Mouse (Mus musculus): ENCODE results near the gene Gm38392. TPM values are rescaled to one million over a fixed set of nuclear protein-coding genes. Genes with fewer than 3 reads are reported as not detected.
"Not testable (repeated sequence)": the region's sequence is repeated elsewhere in the genome, so short reads cannot be mapped to it uniquely, and the experiment has no call there.

Gm38392 gene
- polyA plus RNA-seq, 1 experiment from 2014 or later, result 0.29 TPM

DNA sequence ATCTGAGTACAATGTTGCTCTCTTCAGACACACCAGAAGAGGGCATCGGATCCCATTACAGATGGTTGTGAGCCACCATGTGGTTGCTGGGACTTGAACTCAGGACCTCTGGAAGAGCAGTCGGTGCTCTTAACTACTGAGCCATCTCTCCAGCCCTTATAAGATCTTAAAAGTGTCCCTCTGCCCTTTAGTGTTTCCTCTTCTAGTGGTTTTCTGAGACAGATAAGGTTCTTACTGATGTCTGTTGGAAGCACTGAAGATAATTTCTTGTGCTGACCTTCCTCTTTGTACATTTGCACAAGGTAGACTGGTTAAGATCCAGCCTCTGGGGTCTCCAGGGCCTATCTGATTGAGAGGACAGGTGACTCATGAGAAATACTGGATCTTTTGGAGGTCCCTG lies 15.7 kb downstream of the Gm38392 start:
- WGBS, result 84% methylated on average over 2 of the region's 2 CpGs
- not testable (repeated sequence) for H3K4me1 ChIP-seq; H3K27ac ChIP-seq; H3K4me3 ChIP-seq; H3K9me3 ChIP-seq; H3K36me3 ChIP-seq; DNase-seq (ENCODE audit: low spot score); H3K27me3 ChIP-seq (ENCODE audit: insufficient read depth, poor library complexity, severe bottlenecking)

DNA sequence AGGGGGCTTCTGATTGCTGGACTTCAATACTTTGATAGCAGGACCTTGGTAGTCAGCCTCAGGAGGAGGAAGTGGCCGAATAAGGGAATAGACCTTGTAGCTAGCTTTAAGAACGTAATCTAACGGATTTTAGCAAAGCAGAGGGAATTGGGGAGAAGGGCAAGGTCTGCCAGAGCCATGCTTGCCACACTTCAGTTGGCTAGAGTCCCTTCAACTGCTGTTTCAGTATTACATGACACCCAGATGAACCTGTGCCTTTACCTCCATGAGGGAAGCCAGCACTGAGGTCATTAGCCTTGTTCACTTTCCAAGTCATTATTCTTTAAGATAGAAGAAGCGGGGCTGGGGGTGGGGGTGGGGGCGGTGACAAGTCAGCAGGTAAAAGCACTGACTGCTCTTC lies 18.0 kb downstream of the Gm38392 start:
- no peaks in the 10 kb centered on the region for H3K9me3 ChIP-seq
- H3K4me3 ChIP-seq, result no peak overlapping the region
- H3K27ac ChIP-seq, result no peak overlapping the region
- no peaks in the 10 kb centered on the region for H3K4me1 ChIP-seq
- no peak for DNase-seq (ENCODE audit: low spot score)
- no peaks in the 10 kb centered on the region for H3K36me3 ChIP-seq
- 82% methylated on average over 5 of the region's 5 CpGs for WGBS
- H3K27me3 ChIP-seq (ENCODE audit: insufficient read depth, poor library complexity, severe bottlenecking), result no peaks in the 10 kb centered on the region

DNA sequence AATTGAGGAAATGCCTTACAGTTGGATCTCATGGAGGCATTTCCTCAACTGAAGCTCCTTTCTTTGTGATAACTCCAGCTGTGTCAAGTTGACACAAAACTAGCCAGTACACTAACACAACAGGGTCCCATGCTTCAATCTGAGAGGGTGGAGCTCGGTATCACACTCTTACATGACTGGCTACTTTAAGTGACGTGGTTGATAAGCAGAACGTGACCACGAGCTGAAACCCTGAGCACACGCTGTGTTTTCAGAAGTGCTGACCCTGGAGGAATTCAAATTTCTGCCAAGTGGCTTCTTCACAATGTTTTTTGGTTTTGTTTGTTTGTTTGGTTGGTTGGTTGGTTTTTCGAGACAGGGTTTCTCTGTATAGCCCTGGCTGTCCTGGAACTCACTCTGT lies 19.0 kb downstream of the Gm38392 start:
- H3K36me3 ChIP-seq; H3K9me3 ChIP-seq; H3K27me3 ChIP-seq (ENCODE audit: insufficient read depth, poor library complexity, severe bottlenecking); H3K4me3 ChIP-seq; H3K4me1 ChIP-seq; DNase-seq (ENCODE audit: low spot score); H3K27ac ChIP-seq: not testable (repeated sequence)
- WGBS, result 63% methylated on average over 6 of the region's 6 CpGs

DNA sequence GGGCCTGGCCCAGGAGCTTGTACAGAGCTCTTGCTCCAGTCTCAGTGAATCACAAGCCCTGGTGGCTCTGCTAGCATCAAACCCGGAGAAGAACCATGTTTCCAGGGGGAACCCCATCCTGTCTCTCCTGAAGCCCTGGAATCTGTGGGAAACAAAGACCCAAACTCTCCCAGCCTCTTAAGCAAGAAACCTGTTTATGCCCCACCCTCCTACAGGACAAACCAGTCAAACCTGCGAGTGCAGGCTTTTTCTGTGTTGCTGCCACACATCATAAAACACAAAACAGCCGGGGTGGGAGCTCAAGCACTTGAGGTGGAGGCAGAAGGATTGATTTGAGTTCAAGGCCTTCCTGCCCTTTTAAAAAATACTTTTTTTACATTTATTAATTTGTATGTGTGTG lies 24.7 kb downstream of the Gm38392 start:
- WGBS, result 77% methylated on average over 3 of the region's 3 CpGs
- no peak for DNase-seq (ENCODE audit: low spot score)
- H3K4me3 ChIP-seq, result no peak overlapping the region
- H3K36me3 ChIP-seq, result no peaks in the 10 kb centered on the region
- H3K27me3 ChIP-seq (ENCODE audit: insufficient read depth, poor library complexity, severe bottlenecking), result peaks cover 17% of the 10 kb centered on the region
- no peak overlapping the region for H3K27ac ChIP-seq
- no peaks in the 10 kb centered on the region for H3K9me3 ChIP-seq
- H3K4me1 ChIP-seq, result no peaks in the 10 kb centered on the region

- no peaks in the 10 kb centered on the region for H3K9me3 ChIP-seq
- 58% methylated on average over 7 of the region's 7 CpGs for WGBS
- H3K36me3 ChIP-seq, result no peaks in the 10 kb centered on the region
- no peak overlapping the region for H3K4me3 ChIP-seq
- H3K4me1 ChIP-seq, result peaks cover 11% of the 10 kb centered on the region; the same call in 1 of the 2 replicates
- H3K27me3 ChIP-seq (ENCODE audit: insufficient read depth, poor library complexity, severe bottlenecking), result peaks cover 72% of the 10 kb centered on the region
- H3K27ac ChIP-seq, result no peak overlapping the region
- DNase-seq (ENCODE audit: low spot score), result no peak
Observed at GRCm38 (mm10) chr3:88256382-88256781, 30.6 kb downstream of the Gm38392 start.

GRCm38 (mm10) chr3:88255950-88256349 lies 31.1 kb downstream of the Gm38392 start:
- Histone ChIP-seq H3K36me3 (no peaks in the 10 kb centered on the region), H3K9me3 (no peaks in the 10 kb centered on the region), H3K4me1 (peaks cover 11% of the 10 kb centered on the region; the same call in 1 of the 2 replicates), H3K27me3 (ENCODE audit: insufficient read depth, poor library complexity, severe bottlenecking) (peaks cover 72% of the 10 kb centered on the region), H3K4me3 (no peak overlapping the region), H3K27ac (no peak overlapping the region)
- 59% methylated on average over 6 of the region's 6 CpGs for WGBS
- no peak for DNase-seq (ENCODE audit: low spot score)

GRCm38 (mm10) chr3:88254268-88254926 lies 32.6 kb downstream of the Gm38392 start, which contains the start of gene Rhbg:
Gene Rhbg (minus strand): TSS chr3:88254709.
- H3K4me3 ChIP-seq, result peak within 1 kb of the TSS; percentile 60
- no peaks in the 10 kb centered on the region for H3K9me3 ChIP-seq
- no peaks in the 10 kb centered on the region for H3K36me3 ChIP-seq
- H3K27ac ChIP-seq, result peak within 1 kb of the TSS; percentile 7; the same call in 1 of the 2 replicates
- no peak for DNase-seq (ENCODE audit: low spot score)
- WGBS, result 1% methylated on average over 34 of the region's 34 CpGs
- peaks cover 72% of the 10 kb centered on the region for H3K27me3 ChIP-seq (ENCODE audit: insufficient read depth, poor library complexity, severe bottlenecking)
- H3K4me1 ChIP-seq, result peaks cover 11% of the 10 kb centered on the region; the same call in 1 of the 2 replicates

DNA sequence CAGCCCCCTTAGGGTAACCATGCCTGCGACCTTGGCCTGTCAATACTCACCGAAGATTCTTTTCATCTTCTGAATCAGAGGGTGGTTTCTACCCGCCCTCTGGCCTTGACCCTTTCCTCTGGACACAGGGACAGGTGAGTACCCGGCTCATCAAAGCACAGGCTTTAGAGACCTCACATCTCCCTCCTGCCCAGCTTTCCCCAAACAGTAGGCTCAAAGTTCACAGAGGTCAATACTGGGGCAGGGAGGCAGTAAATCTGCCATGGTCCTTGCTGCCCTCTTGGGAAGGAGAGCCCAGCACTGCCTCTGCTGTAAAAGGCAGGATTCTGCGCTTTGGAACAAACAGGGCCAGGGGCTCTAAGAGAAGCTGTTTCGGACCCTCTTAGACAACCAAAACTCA lies 34.3 kb downstream of the Gm38392 start:
- Histone ChIP-seq H3K4me1 (peaks cover 11% of the 10 kb centered on the region; the same call in 1 of the 2 replicates), H3K27me3 (ENCODE audit: insufficient read depth, poor library complexity, severe bottlenecking) (peaks cover 72% of the 10 kb centered on the region), H3K36me3 (no peaks in the 10 kb centered on the region), H3K4me3 (no peak overlapping the region), H3K27ac (no peak overlapping the region), H3K9me3 (no peaks in the 10 kb centered on the region)
- no peak for DNase-seq (ENCODE audit: low spot score)
- WGBS, result 69% methylated on average over 6 of the region's 6 CpGs

DNA sequence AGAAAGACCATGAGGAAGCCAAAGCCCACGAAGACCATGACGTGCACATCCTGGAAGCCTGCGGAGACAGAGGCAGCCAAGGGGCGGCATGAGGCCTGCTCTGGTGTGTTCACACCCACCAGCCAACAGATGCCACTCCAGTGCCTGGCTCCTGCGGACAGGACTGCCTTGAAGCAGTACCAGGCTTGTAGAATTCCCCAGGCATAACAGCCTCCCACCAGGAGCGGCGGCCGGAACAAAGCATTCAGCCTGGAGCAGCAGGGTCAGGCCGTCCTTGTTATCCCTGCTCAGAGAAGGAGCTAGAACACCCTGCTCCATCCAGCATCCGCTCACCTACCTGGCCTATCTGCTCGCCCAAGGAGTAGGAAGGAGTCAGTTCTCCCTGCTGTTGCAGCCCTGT lies 38.6 kb downstream of the Gm38392 start:
- no peak overlapping the region for H3K4me3 ChIP-seq
- H3K36me3 ChIP-seq, result no peaks in the 10 kb centered on the region
- DNase-seq (ENCODE audit: low spot score), result no peak
- no peaks in the 10 kb centered on the region for H3K4me1 ChIP-seq
- H3K27ac ChIP-seq, result no peak overlapping the region
- H3K27me3 ChIP-seq (ENCODE audit: insufficient read depth, poor library complexity, severe bottlenecking), result peaks cover 73% of the 10 kb centered on the region
- no peaks in the 10 kb centered on the region for H3K9me3 ChIP-seq
- 74% methylated on average over 11 of the region's 11 CpGs for WGBS

DNA sequence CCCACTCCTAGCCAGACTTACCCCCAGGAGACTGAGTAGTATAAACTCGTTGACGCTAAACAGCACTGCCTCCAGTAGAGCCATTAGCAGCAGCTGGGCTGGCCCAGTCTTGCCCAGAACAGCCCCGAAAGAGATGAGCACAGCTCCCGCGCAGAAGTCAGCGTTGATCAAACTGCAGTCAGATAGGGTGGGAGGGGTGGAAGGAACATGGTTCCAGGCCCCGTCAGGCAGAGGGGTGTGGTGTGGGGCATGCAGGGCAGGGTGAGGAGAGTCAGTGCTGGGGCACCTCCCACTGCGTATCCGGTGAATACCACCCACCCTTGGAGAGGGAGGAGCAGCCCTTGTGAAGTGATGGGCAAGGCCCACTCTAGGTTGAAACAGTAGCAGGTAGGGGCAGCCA lies 39.3 kb downstream of the Gm38392 start:
- no peak overlapping the region for H3K27ac ChIP-seq
- 68% methylated on average over 9 of the region's 9 CpGs for WGBS
- H3K9me3 ChIP-seq, result no peaks in the 10 kb centered on the region
- H3K4me3 ChIP-seq, result no peak overlapping the region
- no peaks in the 10 kb centered on the region for H3K36me3 ChIP-seq
- peaks cover 73% of the 10 kb centered on the region for H3K27me3 ChIP-seq (ENCODE audit: insufficient read depth, poor library complexity, severe bottlenecking)
- no peak for DNase-seq (ENCODE audit: low spot score)
- no peaks in the 10 kb centered on the region for H3K4me1 ChIP-seq

GRCm38 (mm10) chr3:88245811-88246210 lies 41.2 kb downstream of the Gm38392 start:
- DNase-seq (ENCODE audit: low spot score), result no peak
- Histone ChIP-seq H3K4me3 (no peak overlapping the region), H3K27me3 (ENCODE audit: insufficient read depth, poor library complexity, severe bottlenecking) (peaks cover 79% of the 10 kb centered on the region), H3K9me3 (no peaks in the 10 kb centered on the region), H3K27ac (no peak overlapping the region), H3K4me1 (peaks cover 6% of the 10 kb centered on the region), H3K36me3 (no peaks in the 10 kb centered on the region)
- WGBS, result 22% methylated on average over 13 of the region's 13 CpGs

GRCm38 (mm10) chr3:88244071-88244470 lies 42.9 kb downstream of the Gm38392 start:
- DNase-seq (ENCODE audit: low spot score), result no peak
- Histone ChIP-seq H3K27ac (no peak overlapping the region), H3K27me3 (ENCODE audit: insufficient read depth, poor library complexity, severe bottlenecking) (peaks cover 96% of the 10 kb centered on the region), H3K9me3 (no peaks in the 10 kb centered on the region), H3K4me1 (peaks cover 8% of the 10 kb centered on the region), H3K36me3 (no peaks in the 10 kb centered on the region), H3K4me3 (no peak overlapping the region)
- WGBS, result 5% methylated on average over 2 of the region's 2 CpGs

DNA sequence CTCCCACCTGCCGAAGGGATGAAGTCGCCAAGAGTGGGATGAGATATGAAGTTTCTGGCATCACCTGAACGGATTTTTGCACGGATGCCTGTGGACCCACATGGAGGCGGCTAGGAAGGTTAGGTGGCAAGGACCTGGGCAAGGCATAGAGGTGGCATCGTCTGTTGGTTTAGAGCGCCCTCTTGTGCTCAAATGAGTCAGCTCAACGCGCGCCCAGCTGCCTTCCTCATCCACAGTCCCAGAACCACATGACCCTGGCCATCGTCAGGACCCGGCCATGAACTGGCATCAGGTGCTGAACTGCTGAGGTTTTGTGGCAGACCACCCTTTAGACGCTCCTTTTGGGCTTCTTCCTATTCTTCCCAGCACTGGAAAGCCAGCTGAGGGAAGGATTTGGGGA lies 44.5 kb downstream of the Gm38392 start:
- peaks cover 12% of the 10 kb centered on the region for H3K4me1 ChIP-seq
- no peak overlapping the region for H3K4me3 ChIP-seq
- no peak overlapping the region for H3K27ac ChIP-seq
- peaks cover 100% of the 10 kb centered on the region for H3K27me3 ChIP-seq (ENCODE audit: insufficient read depth, poor library complexity, severe bottlenecking)
- WGBS, result 4% methylated on average over 13 of the region's 13 CpGs
- H3K9me3 ChIP-seq, result no peaks in the 10 kb centered on the region
- no peaks in the 10 kb centered on the region for H3K36me3 ChIP-seq
- no peak for DNase-seq (ENCODE audit: low spot score)

Data from heart, embryonic 10.5 days (tissue).